Mouse (Mus musculus): Measurements from ENCODE around the gene Setd1a. TPM values are rescaled to one million over a fixed set of nuclear protein-coding genes. Genes with fewer than 3 reads are reported as not detected.

Gene Setd1a
- polyA plus RNA-seq, 2 experiments, result 27.3 to 29.7 TPM

- Histone ChIP-seq H3K9ac (ENCODE audit: low read depth, low read length, severe bottlenecking) (peak overlapping the region; percentile 69), H3K27me3 (ENCODE audit: control insufficient read depth, insufficient read depth, low read length) (no peaks in the 10 kb centered on the region), H3K4me3 (replicated peaks; ENCODE audit: low read length) (peak overlapping the region; percentile 75), H3K36me3 (ENCODE audit: control insufficient read depth, insufficient read depth, low read length) (peaks cover 26% of the 10 kb centered on the region; the same call in 1 of the 2 replicates), H3K9me3 (ENCODE audit: control insufficient read depth, low read length) (no peaks in the 10 kb centered on the region), H3K27ac (replicated peaks; ENCODE audit: low read depth, low read length) (peak overlapping the region; percentile 90), H3K4me1 (ENCODE audit: control insufficient read depth, insufficient read depth, low read length) (0 out of 2 replicates have a peak, but pooled peaks cover 12% of the 10 kb centered on the region), H3K4me2 (replicated peaks; ENCODE audit: low read depth, low read length, severe bottlenecking) (peak overlapping the region; percentile 93)
- DNase-seq (ENCODE audit: low spot score) (peak; percentile 93), ATAC-seq (ENCODE audit: low FRiP score, low read depth) (peak; percentile 92)
- 0% methylated on average over 33 of the region's 46 CpGs for WGBS
- TF ChIP-seq POLR2A (IDR thresholded peaks at IDR 0.05; ENCODE audit: borderline replicate concordance, extremely low read depth, insufficient read depth, insufficient read length), result no peak
Observed at GRCm38 (mm10) chr7:127841340-127842000, 65.0 kb downstream of the Setd1a start.

DNA sequence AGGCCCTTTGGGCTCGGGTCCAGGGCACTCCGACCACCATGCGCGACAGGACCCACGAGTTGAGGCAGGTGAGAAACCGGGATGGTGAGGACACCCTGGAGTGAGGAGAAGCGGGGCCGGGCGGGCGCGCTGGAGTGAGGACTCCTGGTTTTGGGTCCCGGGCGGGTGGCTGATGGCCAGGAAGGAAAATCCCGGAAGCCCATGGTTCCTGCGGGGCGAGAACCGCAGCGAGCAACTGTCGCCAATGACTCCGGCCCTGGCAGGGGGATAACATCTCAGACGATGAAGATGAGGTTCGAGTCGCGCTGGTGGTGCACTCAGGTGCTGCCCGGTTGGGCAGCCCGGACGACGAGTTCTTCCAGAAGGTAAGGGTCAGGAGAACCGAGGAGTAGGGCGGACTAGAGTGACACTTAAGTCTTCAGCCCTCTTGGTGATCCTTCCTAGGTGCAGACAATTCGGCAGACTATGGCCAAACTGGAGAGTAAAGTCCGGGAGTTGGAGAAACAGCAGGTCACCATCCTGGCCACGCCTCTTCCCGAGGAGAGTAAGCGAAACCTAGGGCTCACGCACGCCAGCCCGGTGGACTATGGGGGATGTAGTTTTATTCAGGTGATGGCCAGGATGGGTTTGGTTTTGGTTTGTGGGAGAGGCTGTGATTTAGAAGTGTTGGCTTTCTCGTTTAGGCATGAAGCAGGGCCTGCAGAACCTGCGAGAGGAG, 65.7 kb downstream of the Setd1a start:
- peaks cover 31% of the 10 kb centered on the region; the same call in 1 of the 2 replicates for H3K36me3 ChIP-seq (ENCODE audit: control insufficient read depth, insufficient read depth, low read length)
- 0 out of 2 replicates have a peak, but pooled peaks cover 12% of the 10 kb centered on the region for H3K4me1 ChIP-seq (ENCODE audit: control insufficient read depth, insufficient read depth, low read length)
- TF ChIP-seq POLR2A (IDR thresholded peaks at IDR 0.05; ENCODE audit: borderline replicate concordance, extremely low read depth, insufficient read depth, insufficient read length), result no peak
- H3K4me2 ChIP-seq (replicated peaks; ENCODE audit: low read depth, low read length, severe bottlenecking), result peak overlapping the region; percentile 93
- under 1% methylated on average over 39 of the region's 40 CpGs for WGBS
- ATAC-seq (ENCODE audit: low FRiP score, low read depth), result peak; percentile 58
- peak overlapping the region; percentile 69 for H3K9ac ChIP-seq (ENCODE audit: low read depth, low read length, severe bottlenecking)
- peak overlapping the region; percentile 75 for H3K4me3 ChIP-seq (replicated peaks; ENCODE audit: low read length)
- no peaks in the 10 kb centered on the region for H3K27me3 ChIP-seq (ENCODE audit: control insufficient read depth, insufficient read depth, low read length)
- peak; percentile 80 for DNase-seq (ENCODE audit: low spot score)
- H3K9me3 ChIP-seq (ENCODE audit: control insufficient read depth, low read length), result no peaks in the 10 kb centered on the region
- peak overlapping the region; percentile 90 for H3K27ac ChIP-seq (replicated peaks; ENCODE audit: low read depth, low read length)

Other genes with a start within 250 kb of the Setd1a start
- 2.4 and 4.5 TPM in 2 replicates for gene Tmem265, start 215.3 kb upstream of the Setd1a start, polyA plus RNA-seq (2012; rRNA removed)
- gene Tmem265, start 215.3 kb upstream of the Setd1a start, polyA plus RNA-seq (2014; fragmentation: Nextera tagmentation; extraction: Ambion mirVana), result 7.1 and 9.3 TPM in 2 replicates
- gene Phkg2, start 203.3 kb upstream of the Setd1a start, polyA plus RNA-seq (2012; rRNA removed), result 99.1 and 103 TPM in 2 replicates
- gene Phkg2, start 203.3 kb upstream of the Setd1a start, polyA plus RNA-seq (2014; fragmentation: Nextera tagmentation; extraction: Ambion mirVana), result 36.3 and 41.9 TPM in 2 replicates
- 9.7 and 10.6 TPM in 2 replicates for gene Ccdc189, start 188.1 kb upstream of the Setd1a start, polyA plus RNA-seq (2012; rRNA removed)
- gene Ccdc189, start 188.1 kb upstream of the Setd1a start, polyA plus RNA-seq (2014; fragmentation: Nextera tagmentation; extraction: Ambion mirVana), result 5.4 and 8.1 TPM in 2 replicates
- 49.1 and 51.9 TPM in 2 replicates for gene Rnf40, start 187.9 kb upstream of the Setd1a start, polyA plus RNA-seq (2012; rRNA removed)
- gene Rnf40, start 187.9 kb upstream of the Setd1a start, polyA plus RNA-seq (2014; fragmentation: Nextera tagmentation; extraction: Ambion mirVana), result 42.5 and 49.5 TPM in 2 replicates
- gene Zfp629, start 160.9 kb upstream of the Setd1a start, polyA plus RNA-seq (2012; rRNA removed), result 23.8 and 24.5 TPM in 2 replicates
- 13.9 and 19.2 TPM in 2 replicates for gene Zfp629, start 160.9 kb upstream of the Setd1a start, polyA plus RNA-seq (2014; fragmentation: Nextera tagmentation; extraction: Ambion mirVana)
- gene Bcl7c, start 67.7 kb upstream of the Setd1a start, polyA plus RNA-seq (2012; rRNA removed), result 74.7 and 90.0 TPM in 2 replicates
- 95.4 and 102 TPM in 2 replicates for gene Bcl7c, start 67.7 kb upstream of the Setd1a start, polyA plus RNA-seq (2014; fragmentation: Nextera tagmentation; extraction: Ambion mirVana)
- gene Ctf1, start 63.9 kb upstream of the Setd1a start, polyA plus RNA-seq (2012; rRNA removed), result 53.6 and 82.9 TPM in 2 replicates
- gene Ctf1, start 63.9 kb upstream of the Setd1a start, polyA plus RNA-seq (2014; fragmentation: Nextera tagmentation; extraction: Ambion mirVana), result 34.9 and 41.6 TPM in 2 replicates
- 0.03 TPM in 1 of 2 replicates, not detected in the other for gene Ctf2, start 44.5 kb upstream of the Setd1a start, polyA plus RNA-seq (2012; rRNA removed)
- 0.22 and 0.34 TPM in 2 replicates for gene Ctf2, start 44.5 kb upstream of the Setd1a start, polyA plus RNA-seq (2014; fragmentation: Nextera tagmentation; extraction: Ambion mirVana)
- 64.5 and 81.3 TPM in 2 replicates for gene Fbxl19, start 32.1 kb upstream of the Setd1a start, polyA plus RNA-seq (2012; rRNA removed)
- 4.4 and 6.8 TPM in 2 replicates for gene Fbxl19, start 32.1 kb upstream of the Setd1a start, polyA plus RNA-seq (2014; fragmentation: Nextera tagmentation; extraction: Ambion mirVana)
- 22.8 and 29.6 TPM in 2 replicates for gene Orai3, start 6.9 kb upstream of the Setd1a start, polyA plus RNA-seq (2012; rRNA removed)
- gene Orai3, start 6.9 kb upstream of the Setd1a start, polyA plus RNA-seq (2014; fragmentation: Nextera tagmentation; extraction: Ambion mirVana), result 10.5 and 11.6 TPM in 2 replicates
- 0.44 and 0.61 TPM in 2 replicates for gene Gm49388, start 8.9 kb downstream of the Setd1a start, polyA plus RNA-seq (2012; rRNA removed)
- gene Gm49388, start 8.9 kb downstream of the Setd1a start, polyA plus RNA-seq (2014; fragmentation: Nextera tagmentation; extraction: Ambion mirVana), result not detected in 2 replicates
- gene Hsd3b7, start 23.9 kb downstream of the Setd1a start, polyA plus RNA-seq (2012; rRNA removed), result 28.0 and 28.7 TPM in 2 replicates
- gene Hsd3b7, start 23.9 kb downstream of the Setd1a start, polyA plus RNA-seq (2014; fragmentation: Nextera tagmentation; extraction: Ambion mirVana), result 14.3 and 16.5 TPM in 2 replicates
- 116 and 147 TPM in 2 replicates for gene Stx4a, start 47.6 kb downstream of the Setd1a start, polyA plus RNA-seq (2012; rRNA removed)
- 38.8 and 41.0 TPM in 2 replicates for gene Stx4a, start 47.6 kb downstream of the Setd1a start, polyA plus RNA-seq (2014; fragmentation: Nextera tagmentation; extraction: Ambion mirVana)
- 43.9 and 52.1 TPM in 2 replicates for gene Stx1b, start 47.9 kb downstream of the Setd1a start, polyA plus RNA-seq (2012; rRNA removed)
- 4.0 and 6.3 TPM in 2 replicates for gene Stx1b, start 47.9 kb downstream of the Setd1a start, polyA plus RNA-seq (2014; fragmentation: Nextera tagmentation; extraction: Ambion mirVana)
- gene Zfp646, start 99.6 kb downstream of the Setd1a start, polyA plus RNA-seq (2012; rRNA removed), result 19.1 and 20.1 TPM in 2 replicates
- gene Zfp646, start 99.6 kb downstream of the Setd1a start, polyA plus RNA-seq (2014; fragmentation: Nextera tagmentation; extraction: Ambion mirVana), result 12.4 and 15.3 TPM in 2 replicates
- gene Zfp668, start 100.2 kb downstream of the Setd1a start, polyA plus RNA-seq (2012; rRNA removed), result 11.0 and 14.9 TPM in 2 replicates
- gene Zfp668, start 100.2 kb downstream of the Setd1a start, polyA plus RNA-seq (2014; fragmentation: Nextera tagmentation; extraction: Ambion mirVana), result 10.9 and 14.8 TPM in 2 replicates
- 6.9 and 9.6 TPM in 2 replicates for gene Prss53, start 114.3 kb downstream of the Setd1a start, polyA plus RNA-seq (2012; rRNA removed)
- gene Prss53, start 114.3 kb downstream of the Setd1a start, polyA plus RNA-seq (2014; fragmentation: Nextera tagmentation; extraction: Ambion mirVana), result 1.3 and 2.0 TPM in 2 replicates
- gene Gm21974, start 118.8 kb downstream of the Setd1a start, polyA plus RNA-seq (2012; rRNA removed), result not detected in 2 replicates
- not detected in 2 replicates for gene Gm21974, start 118.8 kb downstream of the Setd1a start, polyA plus RNA-seq (2014; fragmentation: Nextera tagmentation; extraction: Ambion mirVana)
- gene Vkorc1, start 118.9 kb downstream of the Setd1a start, polyA plus RNA-seq (2012; rRNA removed), result 242 and 335 TPM in 2 replicates
- 244 and 256 TPM in 2 replicates for gene Vkorc1, start 118.9 kb downstream of the Setd1a start, polyA plus RNA-seq (2014; fragmentation: Nextera tagmentation; extraction: Ambion mirVana)
- gene Bckdk, start 127.4 kb downstream of the Setd1a start, polyA plus RNA-seq (2012; rRNA removed), result 67.0 and 94.6 TPM in 2 replicates
- gene Bckdk, start 127.4 kb downstream of the Setd1a start, polyA plus RNA-seq (2014; fragmentation: Nextera tagmentation; extraction: Ambion mirVana), result 116 and 122 TPM in 2 replicates
- gene Kat8, start 135.8 kb downstream of the Setd1a start, polyA plus RNA-seq (2012; rRNA removed), result 35.2 and 43.4 TPM in 2 replicates
- gene Kat8, start 135.8 kb downstream of the Setd1a start, polyA plus RNA-seq (2014; fragmentation: Nextera tagmentation; extraction: Ambion mirVana), result 39.1 and 45.4 TPM in 2 replicates
- gene Prss8, start 153.4 kb downstream of the Setd1a start, polyA plus RNA-seq (2012; rRNA removed), result 6.3 and 7.0 TPM in 2 replicates
- 6.2 and 7.0 TPM in 2 replicates for gene Prss8, start 153.4 kb downstream of the Setd1a start, polyA plus RNA-seq (2014; fragmentation: Nextera tagmentation; extraction: Ambion mirVana)
- 14.5 and 16.9 TPM in 2 replicates for gene Prss36, start 170.1 kb downstream of the Setd1a start, polyA plus RNA-seq (2012; rRNA removed)
- gene Prss36, start 170.1 kb downstream of the Setd1a start, polyA plus RNA-seq (2014; fragmentation: Nextera tagmentation; extraction: Ambion mirVana), result 11.7 and 14.1 TPM in 2 replicates
- gene Fus, start 190.8 kb downstream of the Setd1a start, polyA plus RNA-seq (2012; rRNA removed), result 919 and 999 TPM in 2 replicates
- gene Fus, start 190.8 kb downstream of the Setd1a start, polyA plus RNA-seq (2014; fragmentation: Nextera tagmentation; extraction: Ambion mirVana), result 60.9 and 68.7 TPM in 2 replicates
- 53.1 and 59.3 TPM in 2 replicates for gene Pycard, start 217.2 kb downstream of the Setd1a start, polyA plus RNA-seq (2012; rRNA removed)
- gene Pycard, start 217.2 kb downstream of the Setd1a start, polyA plus RNA-seq (2014; fragmentation: Nextera tagmentation; extraction: Ambion mirVana), result 98.3 and 132 TPM in 2 replicates
- gene Trim72, start 227.3 kb downstream of the Setd1a start, polyA plus RNA-seq (2012; rRNA removed), result 22.8 and 26.6 TPM in 2 replicates
- gene Trim72, start 227.3 kb downstream of the Setd1a start, polyA plus RNA-seq (2014; fragmentation: Nextera tagmentation; extraction: Ambion mirVana), result 1.7 and 2.2 TPM in 2 replicates

Measured in limb, embryonic 14.5 days (tissue).